7 mouse cellular contexts compared by ENCODE assay signal in genomic region chr6:124930754-124931524, GRCm38 (mm10). TPM values are rescaled to one million over a fixed set of nuclear protein-coding genes. Genes with fewer than 3 reads are reported as not detected.
DNase-seq lines count a peak whose midpoint lies in the region; ATAC-seq and TF ChIP-seq lines count a peak whose summit lies in the region.

Gene Mlf2 (plus strand): TSS chr6:124931386.

- peak; percentile 91 for TF ChIP-seq POLR2A in kidney, adult 2 months (IDR thresholded peaks at IDR 0.05; ENCODE audit: low read depth, low read length)
- TF ChIP-seq POLR2A in spleen, adult 2 months (IDR thresholded peaks at IDR 0.05; ENCODE audit: low read depth, low read length): peak; percentile 69

- TF ChIP-seq CTCF in kidney, adult 2 months (conservative IDR thresholded peaks at IDR 0.05; ENCODE audit: insufficient read depth, insufficient read length, low read depth, low read length): peak; percentile 97
- TF ChIP-seq CTCF in spleen, adult 2 months (IDR thresholded peaks at IDR 0.05; ENCODE audit: extremely low read depth, insufficient read depth, insufficient read length, insufficient replicate concordance): peak; percentile 86

- H3K9me3 ChIP-seq in embryonic facial prominence, embryonic 12.5 days: no peaks in the 10 kb centered on the region
- no peaks in the 10 kb centered on the region for H3K9me3 ChIP-seq in limb, embryonic 12.5 days
- no peaks in the 10 kb centered on the region for H3K9me3 ChIP-seq in midbrain, embryonic 15.5 days

- no peaks in the 10 kb centered on the region for H3K27me3 ChIP-seq in embryonic facial prominence, embryonic 12.5 days
- no peaks in the 10 kb centered on the region for H3K27me3 ChIP-seq in kidney, adult 2 months (replicated peaks; ENCODE audit: control insufficient read depth, insufficient read depth, low read length)
- no peaks in the 10 kb centered on the region for H3K27me3 ChIP-seq in limb, embryonic 12.5 days
- no peaks in the 10 kb centered on the region for H3K27me3 ChIP-seq in midbrain, embryonic 15.5 days (replicated peaks)
- H3K27me3 ChIP-seq in spleen, adult 2 months (ENCODE audit: control insufficient read depth, insufficient read depth, low read length): no peaks in the 10 kb centered on the region

- peaks cover 30% of the 10 kb centered on the region for H3K36me3 ChIP-seq in embryonic facial prominence, embryonic 12.5 days
- H3K36me3 ChIP-seq in kidney, adult 2 months (ENCODE audit: control insufficient read depth, insufficient read depth, low read length): peaks cover 3% of the 10 kb centered on the region; the same call in 1 of the 2 replicates
- H3K36me3 ChIP-seq in limb, embryonic 12.5 days: peaks cover 34% of the 10 kb centered on the region
- peaks cover 22% of the 10 kb centered on the region; the same call in 1 of the 2 replicates for H3K36me3 ChIP-seq in midbrain, embryonic 15.5 days (replicated peaks)
- H3K36me3 ChIP-seq in spleen, adult 2 months (ENCODE audit: control insufficient read depth, insufficient read depth, low read length): peaks cover 11% of the 10 kb centered on the region

- WGBS in embryonic facial prominence, embryonic 12.5 days: under 1% methylated on average over 49 of the region's 64 CpGs
- under 1% methylated on average over 53 of the region's 64 CpGs for WGBS in kidney, adult 2 months
- WGBS in limb, embryonic 12.5 days: 1% methylated on average over 55 of the region's 64 CpGs
- WGBS in midbrain, embryonic 15.5 days: under 1% methylated on average over 58 of the region's 64 CpGs
- WGBS in spleen, adult 2 months: under 1% methylated on average over 56 of the region's 64 CpGs

- H3K4me1 ChIP-seq in embryonic facial prominence, embryonic 12.5 days: peaks cover 20% of the 10 kb centered on the region
- peaks cover 15% of the 10 kb centered on the region; the same call in 1 of the 2 replicates for H3K4me1 ChIP-seq in kidney, adult 2 months (ENCODE audit: control insufficient read depth, insufficient read depth, low read length)
- H3K4me1 ChIP-seq in limb, embryonic 12.5 days (replicated peaks): peaks cover 25% of the 10 kb centered on the region
- peaks cover 30% of the 10 kb centered on the region for H3K4me1 ChIP-seq in midbrain, embryonic 15.5 days
- H3K4me1 ChIP-seq in spleen, adult 2 months (ENCODE audit: control insufficient read depth, insufficient read depth, insufficient read length): peaks cover 6% of the 10 kb centered on the region; the same call in 1 of the 2 replicates

- H3K4me2 ChIP-seq in embryonic facial prominence, embryonic 12.5 days (replicated peaks): peak within 1 kb of the TSS; percentile 94
- H3K4me2 ChIP-seq in limb, embryonic 12.5 days: peak within 1 kb of the TSS; percentile 90
- H3K4me2 ChIP-seq in midbrain, embryonic 15.5 days: peak within 1 kb of the TSS; percentile 89

- peak within 1 kb of the TSS; percentile 97 for H3K27ac ChIP-seq in embryonic facial prominence, embryonic 12.5 days
- peak within 1 kb of the TSS; percentile 99 for H3K27ac ChIP-seq in kidney, adult 2 months (ENCODE audit: insufficient read depth, low read depth, low read length)
- peak within 1 kb of the TSS; percentile 97 for H3K27ac ChIP-seq in limb, embryonic 12.5 days
- H3K27ac ChIP-seq in midbrain, embryonic 15.5 days: peak within 1 kb of the TSS; percentile 94
- peak within 1 kb of the TSS; percentile 84 for H3K27ac ChIP-seq in spleen, adult 2 months (ENCODE audit: insufficient read depth, low read length)

- H3K9ac ChIP-seq in embryonic facial prominence, embryonic 12.5 days: peak within 1 kb of the TSS; percentile 98
- peak within 1 kb of the TSS; percentile 97 for H3K9ac ChIP-seq in limb, embryonic 12.5 days (replicated peaks)
- H3K9ac ChIP-seq in midbrain, embryonic 15.5 days: peak within 1 kb of the TSS; percentile 75

- ATAC-seq in embryonic facial prominence, embryonic 12.5 days (ENCODE audit: insufficient number of reproducible peaks, insufficient read depth, low FRiP score, low TSS enrichment): peak; percentile 93
- peak; percentile 97 for ATAC-seq in limb, embryonic 12.5 days (ENCODE audit: insufficient number of reproducible peaks, insufficient read depth, low FRiP score, low TSS enrichment, low read depth)
- ATAC-seq in midbrain, embryonic 15.5 days (replicated peaks): peak; percentile 95

- H3K4me3 ChIP-seq in embryonic facial prominence, embryonic 12.5 days: peak within 1 kb of the TSS; percentile 93
- H3K4me3 ChIP-seq in kidney, adult 2 months (ENCODE audit: insufficient read depth, low read depth, low read length): peak within 1 kb of the TSS; percentile 86
- peak within 1 kb of the TSS; percentile 93 for H3K4me3 ChIP-seq in limb, embryonic 12.5 days (replicated peaks)
- peak within 1 kb of the TSS; percentile 97 for H3K4me3 ChIP-seq in midbrain, embryonic 15.5 days
- H3K4me3 ChIP-seq in spleen, adult 2 months (ENCODE audit: extremely low read depth, insufficient read depth, insufficient read length): peak within 1 kb of the TSS; percentile 76

- peak; percentile 99 for DNase-seq in adrenal gland, postnatal 25 days
- DNase-seq in heart, adult 18-20 months: peak; percentile 99
- peak; percentile 100 for DNase-seq in kidney, adult 2 months
- DNase-seq in spleen, adult 2 months (ENCODE audit: low read depth in 1 of 2, low spot score in 2 of 2): peak; percentile 93 to 96

RNA-seq across cellular contexts. Expression of gene Mlf2, which starts in this region (rescaled TPM):
- 271 and 277 TPM in 2 replicates for total RNA-seq in adrenal gland, postnatal 25 days (2021)
- polyA plus RNA-seq in embryonic facial prominence, embryonic 12.5 days (2016; fragmentation: Nextera tagmentation; extraction: Ambion mirVana): 419 and 427 TPM in 2 replicates
- total RNA-seq in heart, adult 18-20 months (2021): 100 to 1,000 TPM; 185 to 191 TPM
- polyA plus RNA-seq in kidney, adult 2 months (2012; rRNA removed): 402 and 403 TPM in 2 replicates
- 401 and 407 TPM in 2 replicates for polyA plus RNA-seq in limb, embryonic 12.5 days (2016; fragmentation: Nextera tagmentation; extraction: Ambion mirVana)
- 559 and 568 TPM in 2 replicates for polyA plus RNA-seq in midbrain, embryonic 15.5 days (2015; fragmentation: Nextera tagmentation; extraction: Ambion mirVana)
- polyA plus RNA-seq in spleen, adult 2 months (2012; rRNA removed): 125 and 140 TPM in 2 replicates

Comparison
In these comparisons a context has a peak if more than half of its experiments do, and no peak if none do; other contexts are left out.
1. Peak in every context shown above with its lines: DNase-seq, ATAC-seq, H3K4me3 ChIP-seq and H3K27ac ChIP-seq.